Mouse (Mus musculus) CH12.LX (cell line): ENCODE measurements around the gene Entpd7. TPM values are rescaled to one million over a fixed set of nuclear protein-coding genes. Genes with fewer than 3 reads are reported as not detected.

ENCODE experiments used
- DNase-seq: peaks from one replicate; pipeline ENCODE4 v3.0.0-alpha.2; 2013; ENCODE audit errors: extremely low read depth
- H3K27ac ChIP-seq: 2 replicates; pipeline ENCODE4 v1.5.1; 2012; ENCODE audit warnings: low read depth, mild to moderate bottlenecking, control low read depth, moderate library complexity; ENCODE audit not compliant: insufficient read depth
- H3K27me3 ChIP-seq: replicated peaks from 2 replicates; pipeline ENCODE3; 2012; ENCODE audit warnings: inconsistent platforms
- H3K36me3 ChIP-seq, 2 experiments: replicated peaks in 1 of 2; 2 replicates each; pipeline versions ENCODE3 to v1.6.1; 2012; ENCODE audit warnings: inconsistent platforms in 1 of 2, low read length in 1 of 2, mild to moderate bottlenecking in 1 of 2, mixed read lengths in 1 of 2, moderate library complexity in 1 of 2; ENCODE audit not compliant: control insufficient read depth in 1 of 2, insufficient read depth in 1 of 2
- H3K4me1 ChIP-seq, 2 experiments: 2 replicates each; pipeline ENCODE4 v1.6.1; 2012; ENCODE audit warnings: inconsistent platforms in 1 of 2, moderate library complexity in 1 of 2; ENCODE audit not compliant: insufficient read depth in 2 of 2, control insufficient read depth in 1 of 2
- H3K4me2 ChIP-seq: 2 replicates; pipeline ENCODE4 v1.6.1; 2012; ENCODE audit warnings: low read depth, mild to moderate bottlenecking, control low read depth; ENCODE audit not compliant: poor library complexity, insufficient read depth, severe bottlenecking
- H3K4me3 ChIP-seq, 3 experiments: fragments of 150-350 bp in 1 of 3; sonication (generic) in 1 of 3; replicated peaks in 1 of 3; 2 replicates each; pipeline versions ENCODE3 to v1.5.1; 2011 to 2012; ENCODE audit warnings: low read depth in 2 of 3, low read length in 2 of 3, mild to moderate bottlenecking in 2 of 3, moderate library complexity in 2 of 3, control low read depth in 1 of 3, improper control_type of control experiment in 1 of 3, inconsistent platforms in 1 of 3, mixed read lengths in 1 of 3; ENCODE audit not compliant: poor library complexity in 1 of 3
- H3K79me2 ChIP-seq: replicated peaks from 2 replicates; pipeline ENCODE4 v1.6.1; 2012; ENCODE audit warnings: mild to moderate bottlenecking, moderate library complexity; ENCODE audit not compliant: control insufficient read depth, poor library complexity, insufficient read depth, severe bottlenecking; ENCODE audit errors: extremely low read depth
- H3K9ac ChIP-seq: 2 replicates; pipeline ENCODE4 v1.6.1; 2012; ENCODE audit warnings: low read depth, mild to moderate bottlenecking, control low read depth, moderate library complexity; ENCODE audit not compliant: insufficient read depth
- H3K9me3 ChIP-seq: replicated peaks from 2 replicates; pipeline ENCODE3; 2012; ENCODE audit warnings: low read length, inconsistent platforms, mixed read lengths
- BHLHE40 ChIP-seq: IDR thresholded peaks from 2 replicates; pipeline ENCODE4 v1.6.1; 2011; ENCODE audit warnings: mild to moderate bottlenecking, low read depth, low read length, improper control_type of control experiment
- CHD1 ChIP-seq: IDR thresholded peaks from 2 replicates; pipeline ENCODE4 v1.6.1; 2012; ENCODE audit warnings: low read depth, low read length, improper control_type of control experiment, inconsistent platforms
- CHD2 ChIP-seq: IDR thresholded peaks from 2 replicates; pipeline ENCODE4 v1.6.1; 2011; ENCODE audit warnings: low read length, improper control_type of control experiment
- CTCF ChIP-seq, 2 experiments: IDR thresholded peaks in 1 of 2; conservative IDR thresholded peaks in 1 of 2; 2 replicates each; pipeline ENCODE4 v1.5.1; 2011 to 2012; ENCODE audit warnings: low read depth in 2 of 2, low read length in 2 of 2, improper control_type of control experiment in 1 of 2, inconsistent platforms in 1 of 2, mild to moderate bottlenecking in 1 of 2, moderate library complexity in 1 of 2
- E2F4 ChIP-seq: IDR thresholded peaks from 2 replicates; pipeline ENCODE4 v1.6.1; 2011; ENCODE audit warnings: low read depth, low read length, improper control_type of control experiment; ENCODE audit not compliant: insufficient replicate concordance
- ELF1 ChIP-seq: IDR thresholded peaks from 2 replicates; pipeline ENCODE4 v1.6.1; 2014; ENCODE audit warnings: low read depth, mild to moderate bottlenecking, inconsistent platforms, low read length, improper control_type of control experiment
- EP300 ChIP-seq: IDR thresholded peaks from 2 replicates; pipeline ENCODE4 v1.6.1; 2011; ENCODE audit warnings: low read length, improper control_type of control experiment
- MYC ChIP-seq: IDR thresholded peaks from 2 replicates; pipeline ENCODE4 v1.6.1; 2011; ENCODE audit warnings: low read depth, mild to moderate bottlenecking, improper control_type of control experiment, low read length
- NELFE ChIP-seq: IDR thresholded peaks from 2 replicates; pipeline ENCODE4 v1.6.1; 2011; ENCODE audit warnings: low read depth, low read length, improper control_type of control experiment
- POLR2A ChIP-seq: IDR thresholded peaks from 2 replicates; pipeline ENCODE4 v1.6.1; 2011; ENCODE audit warnings: low read depth, mild to moderate bottlenecking, improper control_type of control experiment, low read length
- RCOR1 ChIP-seq: conservative IDR thresholded peaks from 2 replicates; pipeline ENCODE4 v1.6.1; 2012; ENCODE audit warnings: low read depth, mild to moderate bottlenecking, inconsistent platforms, low read length, improper control_type of control experiment
- SIN3A ChIP-seq: IDR thresholded peaks from 2 replicates; pipeline ENCODE4 v1.6.1; 2012; ENCODE audit warnings: low read length, improper control_type of control experiment, inconsistent platforms
- TBP ChIP-seq: conservative IDR thresholded peaks from 2 replicates; pipeline ENCODE4 v1.6.1; 2011; ENCODE audit warnings: low read depth, low read length, improper control_type of control experiment
- UBTF ChIP-seq: IDR thresholded peaks from 2 replicates; pipeline ENCODE4 v1.6.1; 2012; ENCODE audit warnings: low read depth, mild to moderate bottlenecking, inconsistent platforms, low read length, improper control_type of control experiment, moderate library complexity
- ZNF384 ChIP-seq: IDR thresholded peaks from 2 replicates; pipeline ENCODE4 v1.6.1; 2012; ENCODE audit warnings: low read depth, low read length, improper control_type of control experiment, inconsistent platforms
- dilution Hi-C: fragments of 300-500 bp; cut with MboI; formaldehyde crosslinking; loops from 2 replicates; pipeline ENCODE4 v1.14.3; 2020; ENCODE audit warnings: low sequenced_read_pairs; ENCODE audit not compliant: extremely low pct_unique_long_range_greater_than_20kb, extremely low pct_ligation_motif_present
- in situ Hi-C: fragments of 300-500 bp; cut with MboI; formaldehyde crosslinking; loops from 3 replicates; pipeline ENCODE4 v1.14.3; 2019; ENCODE audit warnings: low sequenced_read_pairs, low pct_ligation_motif_present, low pct_unique_long_range_greater_than_20kb, mixed read lengths
- polyA plus RNA-seq: library from polyadenylated mRNA; unstranded; fragments of >175 nt; gene quantifications from 2 replicates; pipeline ENCODE4 v1.2.1, GENCODE M21; 2012; ENCODE audit warnings: low read depth; ENCODE audit not compliant: insufficient read length
- total RNA-seq, 2 experiments: library from RNA; depleted of rRNA; stranded (reverse); fragments of 300-350 nt in 1 of 2; fragments of >200 nt in 1 of 2; gene quantifications; 2 replicates each; pipeline ENCODE4 v1.2.3; 2012 to 2014

The Entpd7 gene
- total and polyA plus RNA-seq, 3 experiments: 2.7 to 6.0 (median 4.0) TPM

DNA sequence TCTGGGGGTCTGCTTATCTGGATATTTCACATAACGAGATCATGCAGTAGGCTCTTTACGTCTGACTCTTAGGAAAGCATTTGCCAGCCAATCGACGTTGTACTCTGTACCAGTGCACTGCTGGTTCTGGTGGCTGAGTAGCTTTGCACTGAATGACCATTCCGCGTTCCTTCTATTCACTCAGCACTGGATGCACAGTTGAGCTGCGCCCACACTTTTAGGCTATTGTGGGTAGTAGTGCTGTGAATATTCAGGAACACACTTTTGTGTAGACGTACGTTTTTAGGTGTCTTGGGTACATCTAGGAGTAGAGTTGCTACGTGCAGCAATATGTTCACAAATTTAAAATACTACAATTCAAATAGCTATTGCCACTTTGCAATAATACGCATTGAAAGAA lies 30.6 kb downstream of the Entpd7 start:
- Histone ChIP-seq H3K4me2 (no peak overlapping the region), H3K4me3 (no peak overlapping the region), H3K9me3 (peaks cover 7% of the 10 kb centered on the region), H3K27me3 (no peaks in the 10 kb centered on the region), H3K27ac (no peak overlapping the region)
- no peak for DNase-seq
- dilution Hi-C loops (no loop called here), in situ Hi-C loops (no loop called here)
- no peak for TF ChIP-seq EP300
- TF ChIP-seq CHD1: no peak
- TF ChIP-seq UBTF: no peak
- no peak for TF ChIP-seq E2F4
- TF ChIP-seq ELF1: no peak
- no peak for TF ChIP-seq CTCF (conservative IDR thresholded peaks at IDR 0.05 in 1 of 2, IDR thresholded peaks at IDR 0.05 in 1 of 2; ENCODE audit: low read depth in 2 of 2, low read length in 2 of 2)
- TF ChIP-seq ZNF384: no peak
- no peak for TF ChIP-seq TBP
- TF ChIP-seq RCOR1: no peak
- no peak for TF ChIP-seq CHD2
- TF ChIP-seq BHLHE40: no peak
- TF ChIP-seq, all 38 proteins: peak for 0
- Histone ChIP-seq H3K36me3 (peaks cover 24 to 78% of the 10 kb centered on the region in 2 experiments), H3K9ac (no peak overlapping the region), H3K79me2 (no peaks in the 10 kb centered on the region), H3K4me1 (peaks cover 10 to 27% of the 10 kb centered on the region in 2 experiments)

DNA sequence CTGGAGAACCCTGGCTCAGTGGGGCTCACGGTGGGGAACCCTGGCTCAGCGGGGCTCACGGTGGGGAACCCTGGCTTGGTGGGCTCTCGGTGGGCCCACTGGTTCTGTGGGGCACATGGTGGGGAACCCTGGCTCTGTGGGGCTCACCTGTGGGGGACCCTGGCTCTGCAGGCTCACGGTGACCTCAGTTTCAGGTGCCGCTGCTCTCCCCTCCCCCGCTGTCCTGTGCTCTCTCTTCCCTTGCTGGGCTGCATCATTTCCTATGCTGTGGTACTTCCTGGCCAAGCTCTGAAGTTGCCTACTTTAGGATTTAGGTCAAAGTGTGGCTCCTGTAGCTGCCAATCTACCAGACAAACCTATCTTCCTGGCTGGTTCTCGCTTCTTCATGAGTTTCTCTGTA lies 33.4 kb downstream of the Entpd7 start:
- DNase-seq: no peak
- Histone ChIP-seq H3K4me1 (peaks cover 13 to 53% of the 10 kb centered on the region in 2 experiments), H3K4me2 (no peak overlapping the region), H3K9me3 (peaks cover 20% of the 10 kb centered on the region), H3K27ac (no peak overlapping the region), H3K79me2 (no peaks in the 10 kb centered on the region), H3K27me3 (no peaks in the 10 kb centered on the region), H3K4me3 (no peak overlapping the region), H3K36me3 (peaks cover 24 to 74% of the 10 kb centered on the region in 2 experiments), H3K9ac (no peak overlapping the region)
- in situ Hi-C loops (no loop called here), dilution Hi-C loops (no loop called here)
- TF ChIP-seq CHD2: no peak

DNA sequence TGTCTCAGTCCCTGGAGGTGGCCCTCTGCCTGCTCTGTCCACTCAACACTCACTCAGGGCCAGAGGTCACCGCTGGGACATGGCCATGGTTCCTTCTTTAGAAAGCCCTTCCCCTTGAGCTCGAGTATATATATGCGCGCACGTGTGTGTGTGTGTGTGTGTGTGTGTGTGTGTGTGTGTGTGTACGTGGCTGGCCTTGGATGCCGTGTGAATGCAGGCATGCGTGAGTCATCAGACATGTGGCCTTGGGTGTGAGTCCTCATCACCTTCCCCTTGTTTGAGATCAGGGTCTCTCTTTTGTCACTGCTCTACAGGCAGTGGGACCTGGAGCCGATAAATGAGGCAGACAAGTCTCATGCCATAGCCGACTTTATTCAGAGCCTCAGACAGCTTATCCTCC lies 34.0 kb downstream of the Entpd7 start:
- H3K27me3 ChIP-seq: no peaks in the 10 kb centered on the region
- no peak overlapping the region for H3K4me2 ChIP-seq
- dilution Hi-C loops: no loop called here
- in situ Hi-C loops: no loop called here
- no peak overlapping the region for H3K9ac ChIP-seq
- H3K27ac ChIP-seq: no peak overlapping the region
- no peaks in the 10 kb centered on the region for H3K79me2 ChIP-seq
- peaks cover 16 to 58% of the 10 kb centered on the region in 2 experiments for H3K4me1 ChIP-seq
- no peak overlapping the region for H3K4me3 ChIP-seq
- DNase-seq: no peak
- TF ChIP-seq NELFE: no peak
- no peak for TF ChIP-seq SIN3A
- no peak for TF ChIP-seq MYC
- no peak for TF ChIP-seq POLR2A
- TF ChIP-seq, all 38 proteins: peak for 0
- peaks cover 20% of the 10 kb centered on the region for H3K9me3 ChIP-seq
- peaks cover 25 to 74% of the 10 kb centered on the region in 2 experiments for H3K36me3 ChIP-seq
